Mouse (Mus musculus) limb, embryonic 13.5 days (tissue): Measurements from ENCODE around the gene Atg4a. TPM values are rescaled to one million over a fixed set of nuclear protein-coding genes. Genes with fewer than 3 reads are reported as not detected.

ENCODE experiments used
- ATAC-seq: fragments of 200-750 bp; cut with Nextera tagmentation; 2 replicates; pipeline ENCODE4 v1.8.0; 2017; ENCODE audit warnings: low read depth, moderate number of reproducible peaks, moderate TSS enrichment; ENCODE audit not compliant: low FRiP score
- H3K27ac ChIP-seq: fragments of 300-500 bp; sonication (generic); 2 replicates; pipeline ENCODE4 v1.5.1; 2015; ENCODE audit warnings: inconsistent platforms, mild to moderate bottlenecking, moderate library complexity
- H3K27me3 ChIP-seq: fragments of 300-500 bp; sonication (generic); 2 replicates; pipeline ENCODE4 v1.6.1; 2015; ENCODE audit warnings: mild to moderate bottlenecking, inconsistent platforms
- H3K36me3 ChIP-seq: fragments of 300-500 bp; sonication (generic); 2 replicates; pipeline ENCODE4 v1.6.1; 2015; ENCODE audit warnings: inconsistent platforms, mild to moderate bottlenecking, moderate library complexity
- H3K4me1 ChIP-seq: fragments of 300-500 bp; sonication (generic); 2 replicates; pipeline ENCODE4 v1.6.1; 2015; ENCODE audit warnings: inconsistent platforms
- H3K4me2 ChIP-seq: fragments of 300-500 bp; sonication (generic); replicated peaks from 2 replicates; pipeline ENCODE4 v1.6.1; 2015; ENCODE audit warnings: inconsistent platforms, mild to moderate bottlenecking, moderate library complexity
- H3K4me3 ChIP-seq: fragments of 300-500 bp; sonication (generic); 2 replicates; pipeline ENCODE4 v1.5.1; 2015; ENCODE audit warnings: moderate library complexity, mild to moderate bottlenecking, inconsistent platforms
- H3K9ac ChIP-seq: fragments of 300-500 bp; sonication (generic); 2 replicates; pipeline ENCODE4 v1.6.1; 2015; ENCODE audit warnings: mild to moderate bottlenecking, inconsistent platforms
- H3K9me3 ChIP-seq: fragments of 300-500 bp; sonication (generic); 2 replicates; pipeline ENCODE4 v1.6.1; 2016; ENCODE audit warnings: inconsistent platforms
- WGBS: fragments of 180-500 bp; shearing (Covaris S2); methylation state at CpG from one replicate; pipeline ENCODE4 v1.1.7; 2015; 5-methylcytosine and 5-hydroxymethylcytosine counted together
- polyA plus RNA-seq: library from polyadenylated mRNA; unstranded; fragments of >200 nt; fragmentation: Nextera tagmentation; extraction: Ambion mirVana; gene quantifications from 2 replicates; pipeline ENCODE4 v1.2.1, GENCODE M21; 2015

Gene Atg4a
- 21.5 and 22.3 TPM in 2 replicates for polyA plus RNA-seq

DNA sequence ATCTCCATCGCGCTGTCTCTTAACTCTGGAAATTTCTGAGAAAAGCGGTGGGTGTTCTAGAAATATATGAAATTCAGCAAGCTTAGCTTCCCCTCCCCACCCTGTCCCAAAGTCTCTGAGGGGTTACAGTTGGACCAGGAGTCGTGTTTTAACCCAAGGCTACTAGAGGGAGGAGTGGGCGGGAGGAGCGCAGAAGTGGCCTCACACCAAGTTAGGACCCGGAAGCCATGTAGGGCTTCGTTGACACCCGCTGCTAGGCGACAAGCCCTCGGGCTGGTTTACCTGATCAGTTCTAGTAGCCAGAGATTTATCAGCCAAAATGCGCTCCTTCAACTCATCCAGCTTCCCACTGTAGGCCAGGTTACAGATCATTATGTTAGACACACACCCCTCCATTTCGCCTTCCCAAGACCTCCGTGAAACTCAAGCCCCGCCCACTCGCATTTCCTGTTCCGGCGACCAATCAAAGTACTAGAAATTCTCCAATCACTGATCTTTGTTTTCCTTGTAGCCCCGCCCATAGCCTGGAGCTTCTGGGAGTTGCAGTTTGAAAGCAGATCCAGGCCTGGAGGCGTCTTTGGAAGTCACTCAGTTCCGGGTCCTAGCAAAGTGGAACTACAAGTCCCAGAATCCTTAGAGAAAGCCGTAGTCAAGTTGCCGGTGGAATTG, at the start of gene Atg4a, which contains the start of gene Psmd10:
Gene Atg4a (plus strand): TSS at position 636 of the 669 bp plus-strand sequence.
Gene Psmd10 (minus strand): TSS at position 457 of the 669 bp plus-strand sequence.
- H3K27me3 ChIP-seq = peaks cover 21% of the 10 kb centered on the region; the same call in 1 of the 2 replicates
- H3K4me1 ChIP-seq = peaks cover 2% of the 10 kb centered on the region; the same call in 1 of the 2 replicates
- peak within 1 kb of the TSS; percentile 51 for H3K4me3 ChIP-seq
- no peaks in the 10 kb centered on the region for H3K9me3 ChIP-seq
- 18% methylated on average over 23 of the region's 23 CpGs for WGBS
- peak; percentile 99 for ATAC-seq
- H3K36me3 ChIP-seq = no peaks in the 10 kb centered on the region
- peak within 1 kb of the TSS; percentile 64 for H3K4me2 ChIP-seq
- peak within 1 kb of the TSS; percentile 61 for H3K9ac ChIP-seq
- H3K27ac ChIP-seq = no peak within 1 kb of the TSS; the same call in 1 of the 2 replicates

DNA sequence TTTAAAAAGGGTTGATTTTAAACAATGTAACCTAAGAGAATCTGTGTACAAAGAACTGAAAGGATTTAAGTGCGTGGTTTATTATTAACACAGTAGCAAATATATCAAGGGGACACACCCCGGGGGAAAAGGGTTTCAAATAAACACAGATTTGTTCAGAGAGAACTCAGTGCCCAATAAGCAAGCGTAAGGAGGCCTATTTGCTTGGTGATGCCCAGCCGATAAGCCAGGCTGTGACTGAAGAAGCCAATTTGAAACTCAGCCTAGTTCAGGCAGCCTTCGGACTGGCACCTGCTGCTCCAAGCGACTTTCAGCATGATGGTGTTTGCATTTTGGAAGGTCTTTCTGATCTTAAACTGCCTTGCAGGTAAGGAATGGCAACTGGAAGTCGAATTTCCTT, 49.3 kb upstream of the Atg4a start, which contains the start of gene Vsig1:
Gene Vsig1 (plus strand): TSS at position 249 of the 400 bp plus-strand sequence.
- no peaks in the 10 kb centered on the region for H3K9me3 ChIP-seq
- H3K36me3 ChIP-seq = no peaks in the 10 kb centered on the region
- no peak within 1 kb of the TSS for H3K27ac ChIP-seq
- no peak within 1 kb of the TSS for H3K4me2 ChIP-seq
- 73% methylated on average over 7 of the region's 7 CpGs for WGBS
- no peak within 1 kb of the TSS for H3K4me3 ChIP-seq
- no peaks in the 10 kb centered on the region for H3K4me1 ChIP-seq
- H3K27me3 ChIP-seq = peaks cover 22% of the 10 kb centered on the region
- ATAC-seq = no peak
- H3K9ac ChIP-seq = no peak within 1 kb of the TSS

DNA sequence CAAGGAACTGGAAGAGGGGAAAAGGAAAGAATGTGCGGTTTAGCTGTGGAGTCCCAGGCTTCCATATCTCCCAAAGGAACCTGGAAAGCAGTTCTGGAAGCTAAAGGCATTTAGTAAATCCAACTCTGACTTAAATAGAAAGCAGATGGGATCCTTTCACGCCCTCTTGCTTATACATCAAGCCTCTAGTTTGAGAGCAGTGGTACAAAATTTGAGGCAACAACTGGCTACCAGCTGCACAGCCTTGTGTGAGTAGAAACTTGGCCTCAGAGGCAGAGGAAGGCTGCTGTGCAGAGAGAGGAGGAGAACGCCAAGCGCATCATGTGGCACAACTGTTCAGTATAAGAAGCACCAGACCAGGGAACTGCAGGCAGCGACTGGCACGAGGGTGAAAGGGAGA, 35.4 kb upstream of the Atg4a start:
- peak; percentile 28; the same call in 1 of the 2 replicates for ATAC-seq
- Histone ChIP-seq H3K9ac (no peak overlapping the region), H3K4me1 (0 out of 2 replicates have a peak, but pooled peaks cover 3% of the 10 kb centered on the region), H3K27ac (peak overlapping the region; percentile 69; the same call in 1 of the 2 replicates), H3K9me3 (no peaks in the 10 kb centered on the region), H3K4me3 (no peak overlapping the region), H3K27me3 (peaks cover 71% of the 10 kb centered on the region), H3K4me2 (no peak overlapping the region), H3K36me3 (no peaks in the 10 kb centered on the region)
- WGBS = 65% methylated on average over 6 of the region's 6 CpGs

DNA sequence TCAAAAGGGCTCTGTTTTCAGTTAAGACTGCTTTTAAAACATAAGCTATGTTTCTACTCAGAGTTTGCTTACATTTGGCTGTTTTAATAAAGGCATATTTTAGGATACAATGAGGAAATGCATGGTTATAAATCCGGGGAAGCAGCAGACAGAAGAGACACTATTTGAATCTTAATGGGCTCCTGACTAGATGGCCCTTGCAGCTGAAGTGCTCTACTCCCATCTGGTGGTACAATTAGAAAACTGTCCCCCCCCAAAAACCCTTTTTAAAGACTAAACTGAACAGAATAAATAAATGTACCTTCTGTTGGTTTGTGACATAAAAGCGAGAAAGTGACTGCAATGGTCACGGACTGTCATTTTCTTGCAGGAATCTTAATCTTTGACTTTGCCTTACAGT, 24.6 kb upstream of the Atg4a start:
- Histone ChIP-seq H3K27me3 (peaks cover 35% of the 10 kb centered on the region), H3K4me1 (no peaks in the 10 kb centered on the region), H3K36me3 (no peaks in the 10 kb centered on the region), H3K4me3 (no peak overlapping the region), H3K4me2 (no peak overlapping the region), H3K27ac (no peak overlapping the region), H3K9me3 (no peaks in the 10 kb centered on the region), H3K9ac (no peak overlapping the region)
- ATAC-seq = no peak
- WGBS = 72% methylated on average over 3 of the region's 3 CpGs

DNA sequence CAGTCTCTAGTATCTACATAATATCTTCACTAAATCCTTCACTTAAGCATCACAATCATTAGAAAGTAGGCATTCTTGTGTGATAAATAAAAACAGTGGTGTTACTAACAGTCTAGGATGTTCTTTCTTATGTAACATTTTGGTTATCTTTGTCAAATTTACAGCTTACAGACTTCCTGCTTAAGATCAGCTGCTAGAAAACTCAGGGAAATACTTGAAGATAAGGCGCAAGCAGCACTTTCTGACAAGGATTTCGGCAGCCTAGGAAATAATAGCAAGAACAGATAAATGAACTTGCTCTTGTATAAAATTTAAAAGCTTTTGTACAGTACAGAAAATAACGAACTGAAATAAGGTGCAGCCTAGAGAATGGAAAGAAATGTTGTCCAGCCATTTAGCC, 23.4 kb upstream of the Atg4a start:
- Histone ChIP-seq H3K9ac (no peak overlapping the region), H3K27ac (no peak overlapping the region), H3K4me3 (no peak overlapping the region), H3K4me1 (no peaks in the 10 kb centered on the region), H3K4me2 (no peak overlapping the region), H3K27me3 (peaks cover 32% of the 10 kb centered on the region), H3K36me3 (no peaks in the 10 kb centered on the region), H3K9me3 (no peaks in the 10 kb centered on the region)
- WGBS = 81% methylated on average over 3 of the region's 3 CpGs
- ATAC-seq = no peak

DNA sequence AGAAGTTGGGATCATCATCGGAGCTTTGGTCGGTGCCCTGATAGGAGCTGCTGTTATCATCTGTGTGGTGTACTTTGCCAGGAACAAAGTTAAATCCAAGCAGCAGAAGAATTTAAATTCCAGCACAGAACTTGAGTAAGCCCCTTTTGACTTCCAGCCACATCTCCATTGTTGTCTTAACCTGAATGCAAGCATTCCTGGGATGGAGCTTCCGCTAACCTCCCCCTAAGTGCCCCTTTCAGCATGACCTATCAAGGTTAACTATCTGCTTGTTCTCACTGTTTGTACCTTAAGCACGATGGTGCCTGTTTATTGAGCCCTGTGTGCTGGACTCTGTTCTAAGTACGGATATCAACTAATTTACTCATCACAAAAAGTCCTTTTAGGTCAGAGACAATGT, 20.4 kb upstream of the Atg4a start:
- H3K9ac ChIP-seq = no peak overlapping the region
- no peak for ATAC-seq
- 71% methylated on average over 5 of the region's 5 CpGs for WGBS
- peaks cover 34% of the 10 kb centered on the region for H3K27me3 ChIP-seq
- H3K4me1 ChIP-seq = no peaks in the 10 kb centered on the region
- no peak overlapping the region for H3K27ac ChIP-seq
- no peak overlapping the region for H3K4me2 ChIP-seq
- no peak overlapping the region for H3K4me3 ChIP-seq
- H3K9me3 ChIP-seq = no peaks in the 10 kb centered on the region
- H3K36me3 ChIP-seq = no peaks in the 10 kb centered on the region

DNA sequence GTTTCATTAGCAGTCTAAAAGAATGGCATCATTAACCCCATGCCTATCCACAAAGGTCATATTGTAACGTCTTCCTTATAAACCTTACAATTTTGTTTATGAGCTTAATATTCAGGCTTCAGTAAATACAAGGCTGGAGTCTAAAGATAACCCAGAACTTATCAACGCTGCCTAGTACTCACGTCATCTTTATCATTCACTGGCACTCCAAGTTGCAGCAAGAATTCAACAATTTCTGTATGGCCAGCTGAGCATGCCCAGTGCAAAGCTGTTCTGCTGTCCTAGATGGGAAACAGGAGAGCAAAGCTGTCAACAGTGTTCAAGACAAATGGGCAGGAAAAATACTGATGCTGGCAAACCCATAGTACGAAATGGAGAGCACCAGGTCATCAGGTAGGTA, 3.1 kb upstream of the Atg4a start:
- Histone ChIP-seq H3K4me1 (peaks cover 2% of the 10 kb centered on the region; the same call in 1 of the 2 replicates), H3K27ac (no peak overlapping the region), H3K4me3 (no peak overlapping the region), H3K36me3 (no peaks in the 10 kb centered on the region; the same call in 1 of the 2 replicates), H3K9ac (no peak overlapping the region), H3K9me3 (no peaks in the 10 kb centered on the region), H3K4me2 (no peak overlapping the region), H3K27me3 (peaks cover 28% of the 10 kb centered on the region; the same call in 1 of the 2 replicates)
- ATAC-seq = no peak
- WGBS = 90% methylated on average over 4 of the region's 4 CpGs

DNA sequence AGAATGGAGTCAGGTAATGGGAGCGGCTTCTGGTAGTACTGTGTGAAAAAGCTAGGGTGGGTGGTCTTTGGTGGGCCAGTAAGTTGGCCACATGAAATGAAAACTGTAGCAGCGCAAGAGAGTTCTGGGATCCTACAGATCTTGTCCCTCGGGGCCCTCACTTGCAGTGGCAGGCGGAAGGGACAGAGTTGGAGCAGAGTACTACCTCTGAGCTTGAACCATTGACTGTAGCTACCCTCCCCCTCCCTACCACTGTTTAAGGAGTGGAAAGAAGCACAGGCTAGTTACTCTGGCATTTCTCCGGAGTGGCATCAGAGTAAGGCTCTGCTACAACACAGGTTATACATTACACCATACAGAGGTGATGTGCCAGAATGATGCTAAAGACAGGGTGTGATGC, 252 bp downstream of the Atg4a start:
- no peaks in the 10 kb centered on the region for H3K36me3 ChIP-seq
- H3K4me2 ChIP-seq = peak overlapping the region; percentile 64
- H3K4me1 ChIP-seq = peaks cover 2% of the 10 kb centered on the region; the same call in 1 of the 2 replicates
- no peak overlapping the region for H3K27ac ChIP-seq
- 27% methylated on average over 5 of the region's 5 CpGs for WGBS
- H3K9ac ChIP-seq = 0 out of 2 replicates have a peak overlapping the region, but pooled peaks have one; percentile 50
- H3K9me3 ChIP-seq = no peaks in the 10 kb centered on the region
- H3K27me3 ChIP-seq = peaks cover 21% of the 10 kb centered on the region; the same call in 1 of the 2 replicates
- peak; percentile 72; the same call in 1 of the 2 replicates for ATAC-seq
- H3K4me3 ChIP-seq = peak overlapping the region; percentile 51

DNA sequence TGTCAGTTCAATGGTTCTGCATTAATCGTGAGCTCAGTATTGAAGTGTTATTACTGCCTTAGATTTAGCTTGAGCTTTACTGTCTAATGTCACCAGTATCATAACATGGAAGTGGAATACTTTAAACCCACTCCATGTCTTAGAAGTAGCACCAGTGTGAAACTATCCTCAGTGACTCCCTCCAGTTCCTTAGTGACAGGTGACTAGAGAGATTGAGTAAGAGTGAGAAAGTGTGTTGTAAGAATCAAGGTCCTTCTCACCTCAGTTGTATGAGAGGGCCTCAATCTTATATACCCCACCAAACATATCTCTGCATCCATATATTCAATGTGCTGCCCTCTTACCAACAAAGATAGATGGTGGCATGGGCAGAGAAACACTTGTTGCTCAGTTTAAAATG, 22.2 kb downstream of the Atg4a start:
- Histone ChIP-seq H3K4me1 (peaks cover 9% of the 10 kb centered on the region; the same call in 1 of the 2 replicates), H3K4me3 (no peak overlapping the region), H3K27ac (no peak overlapping the region), H3K9me3 (no peaks in the 10 kb centered on the region), H3K36me3 (no peaks in the 10 kb centered on the region), H3K4me2 (no peak overlapping the region), H3K9ac (no peak overlapping the region), H3K27me3 (peaks cover 46% of the 10 kb centered on the region)
- no peak for ATAC-seq
- WGBS = 88% methylated on average over 1 of the region's 1 CpGs

DNA sequence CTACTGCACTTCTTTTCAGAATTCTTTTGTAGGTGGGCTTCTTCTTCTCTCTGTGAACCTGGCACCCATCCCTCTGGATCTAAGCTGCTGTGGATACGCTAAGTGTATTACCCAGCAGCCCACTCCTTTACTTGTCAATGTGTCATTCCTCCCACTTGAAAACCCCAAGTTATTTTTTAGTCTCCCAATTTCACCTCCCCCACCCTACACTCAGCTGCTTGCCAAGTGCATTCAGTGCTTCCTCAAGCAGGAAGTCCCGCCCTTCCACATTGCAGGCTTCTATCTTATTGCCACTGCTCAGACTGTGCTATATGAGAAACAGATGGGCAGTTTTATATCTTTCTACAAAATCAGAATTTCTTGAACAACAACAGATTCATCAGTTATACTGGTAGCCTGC, 22.8 kb downstream of the Atg4a start:
- peak; percentile 75 for ATAC-seq
- Histone ChIP-seq H3K27me3 (peaks cover 49% of the 10 kb centered on the region), H3K4me1 (peaks cover 11% of the 10 kb centered on the region; the same call in 1 of the 2 replicates)

DNA sequence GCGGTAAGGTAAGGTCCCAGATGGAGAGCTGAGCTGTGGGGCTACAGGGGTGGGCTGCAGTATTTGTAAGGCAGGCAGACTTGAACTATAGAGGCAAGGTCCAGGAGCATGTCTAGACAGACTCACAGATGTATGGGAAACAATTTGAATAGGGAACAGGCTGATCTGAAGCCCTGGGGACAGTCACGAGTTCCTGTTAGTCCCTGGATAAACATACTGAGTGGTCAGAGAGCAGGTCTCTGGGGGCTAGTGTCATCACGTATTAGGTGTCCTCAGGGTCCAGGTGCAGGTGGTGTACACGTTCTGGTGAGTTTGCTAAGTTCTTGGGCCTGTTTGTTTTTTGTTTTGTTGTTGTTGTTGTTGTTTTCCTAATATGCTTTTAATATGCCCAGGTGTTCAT, 23.5 kb downstream of the Atg4a start:
- Histone ChIP-seq H3K9ac (no peak overlapping the region), H3K27me3 (peaks cover 50% of the 10 kb centered on the region), H3K27ac (peak overlapping the region; percentile 33; the same call in 1 of the 2 replicates), H3K4me2 (no peak overlapping the region), H3K4me3 (no peak overlapping the region), H3K4me1 (peaks cover 13% of the 10 kb centered on the region; the same call in 1 of the 2 replicates), H3K9me3 (no peaks in the 10 kb centered on the region), H3K36me3 (no peaks in the 10 kb centered on the region)
- WGBS = 56% methylated on average over 4 of the region's 4 CpGs
- no peak for ATAC-seq

More for the DNA sequence above, 22.8 kb downstream of the Atg4a start:
- Histone ChIP-seq H3K4me3 (no peak overlapping the region), H3K4me2 (no peak overlapping the region), H3K36me3 (no peaks in the 10 kb centered on the region), H3K27ac (no peak overlapping the region; the same call in 1 of the 2 replicates), H3K9ac (no peak overlapping the region), H3K9me3 (no peaks in the 10 kb centered on the region)
- WGBS = 36% methylated on average over 2 of the region's 2 CpGs

DNA sequence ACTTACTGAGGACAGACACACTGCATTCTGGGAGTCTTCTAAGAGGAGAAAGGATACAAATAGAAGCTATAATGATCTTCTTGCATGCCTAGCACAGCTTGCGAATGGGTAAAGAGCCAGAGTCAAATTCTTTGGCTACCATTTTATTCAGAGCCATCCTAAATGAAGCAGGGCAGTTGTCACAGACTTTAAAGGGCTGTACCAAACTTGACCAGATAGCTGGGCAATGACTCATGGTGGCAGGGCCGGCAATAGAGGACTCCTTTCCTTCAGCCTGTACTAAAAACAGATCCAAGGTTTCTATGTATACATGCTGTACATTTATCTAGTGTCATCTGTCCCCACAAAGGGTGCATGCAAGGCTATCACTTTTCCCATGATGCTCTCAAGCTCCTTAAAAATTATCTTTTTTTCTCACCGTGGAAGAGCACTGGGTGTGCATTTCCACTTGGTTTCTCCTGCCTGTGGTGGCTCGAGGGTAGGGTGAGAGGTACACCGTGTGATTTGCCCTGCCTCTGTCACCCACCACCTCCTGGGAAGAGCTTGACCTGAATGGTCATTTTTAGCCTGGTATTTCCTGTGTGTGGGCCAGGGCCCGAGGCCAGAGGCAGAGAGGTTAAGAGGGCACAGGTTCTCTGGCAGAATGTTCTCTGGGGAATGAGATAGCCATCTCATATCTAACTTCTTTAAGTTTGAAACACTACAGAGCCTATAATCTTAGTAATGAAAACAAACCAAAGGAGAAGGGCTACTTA, 26.7 kb downstream of the Atg4a start:
- peaks cover 62% of the 10 kb centered on the region for H3K27me3 ChIP-seq
- peaks cover 13% of the 10 kb centered on the region; the same call in 1 of the 2 replicates for H3K4me1 ChIP-seq
- no peak overlapping the region for H3K4me3 ChIP-seq
- no peaks in the 10 kb centered on the region for H3K36me3 ChIP-seq
- H3K9ac ChIP-seq = no peak overlapping the region
- no peaks in the 10 kb centered on the region for H3K9me3 ChIP-seq
- no peak overlapping the region for H3K4me2 ChIP-seq
- WGBS = 49% methylated on average over 6 of the region's 6 CpGs
- no peak overlapping the region for H3K27ac ChIP-seq
- no peak for ATAC-seq
